Mouse (Mus musculus): ENCODE measurements around the gene Pitpnm1.

GRCm38 (mm10) chr19:4159049-4159448 lies 59.3 kb downstream of the Pitpnm1 start:
- TF ChIP-seq CTCF (IDR thresholded peaks at IDR 0.05; ENCODE audit: insufficient read depth, low read depth, low read length) = no peak
- no peak for TF ChIP-seq POLR2A (IDR thresholded peaks at IDR 0.05; ENCODE audit: insufficient read depth, low read depth, low read length)

Data from olfactory bulb, adult 2 months (tissue).